Mouse (Mus musculus): Measurements from ENCODE around the gene Bicdl1.
"Not testable (repeated sequence)": the region's sequence is repeated elsewhere in the genome, so short reads cannot be mapped to it uniquely, and the experiment has no call there.

The Bicdl1 gene

DNA sequence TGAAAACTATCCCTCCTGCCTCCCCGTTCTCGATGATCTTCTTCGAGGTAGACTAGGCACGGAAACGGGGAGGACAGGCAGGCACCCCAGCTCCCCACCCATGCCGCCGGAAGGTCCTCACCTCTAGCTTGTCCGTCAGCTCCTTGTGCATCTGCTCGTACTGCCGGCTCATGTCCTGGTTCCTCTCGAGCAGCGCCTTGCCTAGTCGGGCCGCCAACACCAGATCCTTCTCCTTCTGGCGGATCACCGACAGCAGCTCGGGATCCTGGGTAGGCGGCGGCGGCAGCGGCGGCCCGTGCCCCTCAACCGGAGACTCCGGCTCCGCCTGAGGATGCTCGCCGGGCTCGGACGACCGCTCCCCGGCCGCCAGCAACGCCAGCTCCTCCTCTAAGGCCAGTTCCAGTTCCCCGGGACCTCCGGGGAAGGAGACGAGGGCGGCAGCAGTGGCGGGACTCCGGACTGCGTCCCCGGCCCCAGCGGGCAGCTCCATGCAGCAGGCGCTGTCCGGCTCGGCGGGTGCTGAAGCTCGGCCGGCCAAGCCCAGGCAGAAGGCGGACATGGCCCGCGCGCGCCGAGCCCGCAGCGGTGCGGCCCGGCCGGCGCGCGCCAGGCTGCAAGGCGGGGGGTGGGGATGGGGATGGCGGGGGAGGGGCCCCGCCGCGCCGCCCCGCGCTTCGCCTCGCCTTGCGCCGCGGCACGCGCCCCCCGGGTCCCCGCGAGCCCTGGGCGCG is at the start of gene Bicdl1:
Bicdl1 (minus strand) TSS at position 621 of the 731 bp plus-strand sequence.
- Histone ChIP-seq H3K27me3 (ENCODE audit: control insufficient read depth, insufficient read depth, low read length, poor library complexity, severe bottlenecking) (peaks cover 2% of the 10 kb centered on the region), H3K36me3 (ENCODE audit: control insufficient read depth, insufficient read depth, low read length, poor library complexity, severe bottlenecking) (no peaks in the 10 kb centered on the region)
- DNase-seq (ENCODE audit: low read depth, low spot score) = peak; percentile 70

DNA sequence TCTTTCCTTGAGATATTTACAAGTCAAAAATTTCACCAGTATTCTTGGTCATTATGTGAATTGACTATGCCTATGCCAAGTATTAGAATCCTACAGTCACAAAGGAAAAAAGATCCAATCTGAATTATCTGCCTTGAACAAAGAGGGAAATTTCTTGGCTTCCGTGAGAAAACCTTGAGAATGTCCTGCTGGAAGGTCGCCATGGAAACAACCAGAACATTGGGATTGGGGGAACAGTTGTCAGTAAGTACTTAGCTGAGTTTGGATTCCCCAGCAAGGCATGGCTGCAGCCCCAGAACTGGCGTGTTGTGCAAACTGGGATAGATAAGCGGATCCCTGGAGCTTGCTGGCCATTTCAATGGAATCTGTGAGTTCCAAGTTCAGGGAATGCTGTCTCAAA is 45.5 kb upstream of the Bicdl1 start:
- no peak for DNase-seq (ENCODE audit: low read depth, low spot score)
- no peaks in the 10 kb centered on the region for H3K27me3 ChIP-seq (ENCODE audit: control insufficient read depth, insufficient read depth, low read length, poor library complexity, severe bottlenecking)
- H3K36me3 ChIP-seq (ENCODE audit: control insufficient read depth, insufficient read depth, low read length, poor library complexity, severe bottlenecking) = no peaks in the 10 kb centered on the region

DNA sequence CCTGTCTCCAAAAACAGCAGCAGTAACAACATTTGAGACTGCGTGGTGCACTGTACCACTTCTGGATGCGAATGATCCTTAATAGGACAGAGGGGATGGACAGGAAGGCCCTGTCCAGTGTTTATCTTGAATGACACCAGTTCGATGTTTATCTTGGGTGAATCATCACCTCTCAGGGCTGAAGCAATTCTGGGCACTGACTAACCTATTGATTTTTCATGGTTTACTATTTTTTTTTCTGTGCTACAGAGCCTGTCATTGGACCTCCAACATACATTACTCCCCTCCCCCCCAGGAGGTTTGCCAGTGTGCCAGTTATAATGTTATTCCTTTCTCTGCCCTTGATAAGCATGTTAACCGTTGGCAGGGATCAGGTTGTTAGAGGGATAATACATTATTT is 43.9 kb upstream of the Bicdl1 start:
- no peaks in the 10 kb centered on the region for H3K27me3 ChIP-seq (ENCODE audit: control insufficient read depth, insufficient read depth, low read length, poor library complexity, severe bottlenecking)
- H3K36me3 ChIP-seq (ENCODE audit: control insufficient read depth, insufficient read depth, low read length, poor library complexity, severe bottlenecking) = no peaks in the 10 kb centered on the region

DNA sequence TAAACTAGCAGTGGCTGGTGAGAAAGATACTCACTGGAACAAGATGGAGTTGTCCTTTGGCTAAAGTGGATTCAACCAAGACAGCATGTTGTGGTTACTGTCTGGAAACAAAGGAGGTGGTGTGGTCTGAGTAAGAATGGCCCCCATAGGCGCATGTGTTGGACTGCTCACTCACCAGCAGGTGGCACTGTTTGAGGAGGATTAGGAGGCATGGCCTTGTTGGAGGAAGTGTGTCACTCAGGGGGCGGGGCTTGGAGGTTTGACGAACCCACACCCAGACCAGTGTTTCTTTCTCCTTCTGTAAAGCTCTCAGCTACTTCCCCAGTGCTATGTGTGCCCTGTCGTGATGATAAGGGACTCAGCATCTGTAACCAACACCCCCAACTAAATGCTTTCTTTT is 38.6 kb upstream of the Bicdl1 start:
- H3K27me3 ChIP-seq (ENCODE audit: control insufficient read depth, insufficient read depth, low read length, poor library complexity, severe bottlenecking) = no peaks in the 10 kb centered on the region
- DNase-seq (ENCODE audit: low read depth, low spot score) = peak; percentile 2
- H3K36me3 ChIP-seq (ENCODE audit: control insufficient read depth, insufficient read depth, low read length, poor library complexity, severe bottlenecking) = no peaks in the 10 kb centered on the region

More for the DNA sequence above, 43.9 kb upstream of the Bicdl1 start:
- DNase-seq (ENCODE audit: low read depth, low spot score) = no peak

DNA sequence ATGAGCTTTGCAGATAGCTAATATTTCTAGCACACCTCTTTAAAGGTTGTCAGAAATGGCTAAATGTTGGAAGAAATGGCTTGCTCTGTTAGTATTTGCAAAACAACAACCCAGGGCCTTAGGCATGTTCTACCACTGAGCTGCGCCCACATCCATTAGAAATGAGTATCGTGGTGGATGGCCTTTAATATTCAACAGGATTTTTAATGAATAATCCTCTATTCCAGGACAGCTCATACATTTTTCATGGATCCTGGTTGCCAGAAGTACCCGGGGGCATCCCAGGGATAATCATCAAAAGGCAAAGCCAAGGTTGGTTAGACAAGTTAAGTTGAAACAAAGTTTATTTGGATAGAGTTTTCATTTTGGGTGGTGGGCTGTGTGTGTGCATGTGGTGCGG is 37.7 kb upstream of the Bicdl1 start:
- H3K36me3 ChIP-seq (ENCODE audit: control insufficient read depth, insufficient read depth, low read length, poor library complexity, severe bottlenecking) = no peaks in the 10 kb centered on the region
- DNase-seq (ENCODE audit: low read depth, low spot score) = no peak
- no peaks in the 10 kb centered on the region for H3K27me3 ChIP-seq (ENCODE audit: control insufficient read depth, insufficient read depth, low read length, poor library complexity, severe bottlenecking)

DNA sequence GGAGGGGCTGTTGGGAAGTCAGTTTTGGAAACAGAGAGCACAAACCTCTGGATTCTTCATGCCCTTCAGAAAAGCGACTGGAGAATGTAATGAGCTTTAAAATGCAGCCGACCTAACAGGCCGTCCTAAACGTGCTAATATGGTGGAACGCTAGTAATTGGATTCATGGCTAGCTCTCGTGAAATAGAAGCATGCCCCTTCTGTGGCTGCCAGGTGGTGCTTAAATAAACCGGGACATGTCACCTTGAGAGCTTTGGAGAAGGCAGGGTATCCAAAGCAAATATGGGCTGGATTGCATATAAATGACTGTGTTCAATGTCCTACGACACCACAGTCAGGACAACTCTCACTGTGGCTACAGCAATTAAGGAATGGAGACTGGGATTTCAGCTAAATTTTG is 35.4 kb upstream of the Bicdl1 start:
- Histone ChIP-seq H3K36me3 (ENCODE audit: control insufficient read depth, insufficient read depth, low read length, poor library complexity, severe bottlenecking) (no peaks in the 10 kb centered on the region), H3K27me3 (ENCODE audit: control insufficient read depth, insufficient read depth, low read length, poor library complexity, severe bottlenecking) (no peaks in the 10 kb centered on the region)
- no peak for DNase-seq (ENCODE audit: low read depth, low spot score)

DNA sequence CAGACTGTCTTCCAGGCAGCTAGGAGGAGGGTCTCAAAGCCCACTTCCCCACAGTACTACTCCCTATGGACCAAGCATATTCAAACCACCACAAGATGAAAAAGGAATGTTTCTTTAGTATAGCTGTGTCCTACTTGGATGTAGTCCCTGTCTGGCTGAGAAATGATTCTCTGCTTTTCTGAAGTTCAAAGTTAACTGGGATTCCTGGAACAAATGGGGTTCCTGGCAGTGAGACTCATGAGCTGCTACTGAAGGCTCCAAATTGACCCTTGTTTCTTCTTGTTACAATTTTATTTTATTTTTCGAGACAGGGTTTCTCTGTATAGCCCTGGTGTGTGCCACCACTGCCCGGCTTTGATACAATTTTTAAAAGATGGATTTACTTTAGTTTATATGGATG is 32.6 kb upstream of the Bicdl1 start:
- no peaks in the 10 kb centered on the region for H3K27me3 ChIP-seq (ENCODE audit: control insufficient read depth, insufficient read depth, low read length, poor library complexity, severe bottlenecking)
- H3K36me3 ChIP-seq (ENCODE audit: control insufficient read depth, insufficient read depth, low read length, poor library complexity, severe bottlenecking) = no peaks in the 10 kb centered on the region
- DNase-seq (ENCODE audit: low read depth, low spot score) = no peak

DNA sequence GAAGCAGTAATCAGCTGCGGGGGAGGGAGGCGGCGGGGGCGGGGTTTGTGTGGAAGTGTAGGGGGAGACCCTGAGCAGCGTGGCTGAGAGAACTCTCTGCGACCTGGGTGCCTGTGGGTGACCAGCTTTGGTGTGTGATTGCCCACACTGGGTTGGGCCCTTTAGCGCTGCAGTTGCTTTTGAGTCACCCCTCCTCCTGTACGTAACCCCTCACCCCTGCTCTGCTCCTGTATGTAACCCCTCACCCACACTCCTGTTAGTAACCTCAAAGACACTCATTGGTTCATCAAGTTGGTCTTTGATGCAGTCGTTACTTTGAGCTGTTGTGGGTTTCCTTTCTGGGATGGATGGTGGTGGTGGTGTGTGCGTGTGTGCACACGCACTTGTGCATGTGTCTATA is 29.5 kb upstream of the Bicdl1 start:
- DNase-seq (ENCODE audit: low read depth, low spot score) = no peak
- H3K36me3 ChIP-seq (ENCODE audit: control insufficient read depth, insufficient read depth, low read length, poor library complexity, severe bottlenecking) = no peaks in the 10 kb centered on the region
- H3K27me3 ChIP-seq (ENCODE audit: control insufficient read depth, insufficient read depth, low read length, poor library complexity, severe bottlenecking) = no peaks in the 10 kb centered on the region

DNA sequence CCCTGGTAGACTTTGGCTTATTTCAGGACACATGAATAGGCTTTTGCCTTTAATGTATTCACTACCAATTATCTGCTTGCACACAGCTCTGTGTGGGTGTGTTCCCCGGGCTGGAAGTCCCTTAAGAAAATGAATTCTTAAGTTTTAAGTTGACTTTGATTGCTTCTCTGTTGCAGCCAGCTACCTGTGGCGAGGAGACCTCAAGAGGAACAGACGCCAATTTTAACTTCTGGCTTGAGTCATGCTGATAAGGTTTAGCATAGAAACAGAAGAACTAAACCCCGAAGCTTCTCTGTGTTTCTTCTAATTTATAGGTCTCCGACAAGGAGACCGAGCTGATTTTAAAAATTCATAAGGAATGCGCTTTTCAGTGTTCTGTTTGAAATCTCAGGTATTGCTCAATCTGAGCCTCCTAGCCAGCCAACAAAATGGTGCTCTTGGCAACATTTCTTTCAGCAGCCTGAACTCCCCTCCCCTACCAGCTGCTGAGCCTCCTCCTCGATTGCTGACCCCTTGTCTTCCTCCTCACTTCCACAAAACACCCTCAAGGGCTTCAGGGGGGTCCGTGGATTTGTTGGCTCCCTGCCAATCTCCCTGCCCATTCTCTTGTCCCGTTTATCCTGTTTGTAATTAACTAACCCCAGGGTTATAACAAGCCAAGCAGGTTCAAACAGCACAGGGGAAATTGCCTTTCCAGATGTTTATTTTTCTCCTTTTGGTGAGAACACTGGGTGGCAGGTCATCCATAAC is 27.2 kb upstream of the Bicdl1 start:
- DNase-seq (ENCODE audit: low read depth, low spot score) = no peak
- H3K27me3 ChIP-seq (ENCODE audit: control insufficient read depth, insufficient read depth, low read length, poor library complexity, severe bottlenecking) = no peaks in the 10 kb centered on the region
- H3K36me3 ChIP-seq (ENCODE audit: control insufficient read depth, insufficient read depth, low read length, poor library complexity, severe bottlenecking) = no peaks in the 10 kb centered on the region

DNA sequence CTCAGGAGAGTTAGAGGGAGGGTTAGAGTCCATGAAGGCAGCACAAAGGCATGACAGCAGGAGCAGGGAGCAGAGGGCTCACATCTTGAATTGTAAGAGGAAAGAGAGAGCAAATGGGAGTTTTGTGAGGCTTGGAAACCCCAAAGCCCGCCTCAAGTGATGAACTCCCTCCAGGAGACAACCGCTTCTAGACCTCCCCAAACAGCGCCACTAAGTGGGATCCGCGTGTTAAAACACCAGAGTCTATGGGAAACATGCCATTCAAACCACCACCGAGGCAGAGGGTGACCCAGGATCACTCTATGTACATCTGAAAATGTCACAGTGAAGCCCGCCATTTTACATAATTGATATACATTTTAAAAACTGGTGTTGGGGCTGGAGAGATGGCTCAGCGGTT is 26.1 kb upstream of the Bicdl1 start:
- DNase-seq (ENCODE audit: low read depth, low spot score) = no peak
- Histone ChIP-seq H3K36me3 (ENCODE audit: control insufficient read depth, insufficient read depth, low read length, poor library complexity, severe bottlenecking) (no peaks in the 10 kb centered on the region), H3K27me3 (ENCODE audit: control insufficient read depth, insufficient read depth, low read length, poor library complexity, severe bottlenecking) (no peaks in the 10 kb centered on the region)

DNA sequence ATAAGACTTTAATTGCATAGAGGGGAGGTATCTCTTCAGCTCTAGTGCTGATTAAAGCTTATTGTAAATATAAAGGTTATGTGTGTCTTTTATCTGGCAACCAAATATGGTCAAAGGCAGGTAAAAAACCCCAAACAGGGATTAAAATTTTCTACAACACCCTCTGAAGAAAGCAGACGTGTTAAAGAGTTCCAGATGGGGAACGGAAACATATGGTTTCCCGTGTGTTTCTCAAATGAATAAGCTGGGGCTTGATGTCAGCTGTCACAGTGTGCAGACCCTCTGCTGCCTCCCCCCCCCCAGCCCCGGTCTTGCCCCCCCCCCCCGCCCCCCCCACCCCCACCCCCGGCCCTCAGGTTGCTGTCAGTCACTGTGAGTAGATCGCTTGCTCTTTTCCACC is 24.1 kb upstream of the Bicdl1 start:
- no peak for DNase-seq (ENCODE audit: low read depth, low spot score)
- Histone ChIP-seq H3K27me3 (ENCODE audit: control insufficient read depth, insufficient read depth, low read length, poor library complexity, severe bottlenecking) (no peaks in the 10 kb centered on the region), H3K36me3 (ENCODE audit: control insufficient read depth, insufficient read depth, low read length, poor library complexity, severe bottlenecking) (no peaks in the 10 kb centered on the region)

DNA sequence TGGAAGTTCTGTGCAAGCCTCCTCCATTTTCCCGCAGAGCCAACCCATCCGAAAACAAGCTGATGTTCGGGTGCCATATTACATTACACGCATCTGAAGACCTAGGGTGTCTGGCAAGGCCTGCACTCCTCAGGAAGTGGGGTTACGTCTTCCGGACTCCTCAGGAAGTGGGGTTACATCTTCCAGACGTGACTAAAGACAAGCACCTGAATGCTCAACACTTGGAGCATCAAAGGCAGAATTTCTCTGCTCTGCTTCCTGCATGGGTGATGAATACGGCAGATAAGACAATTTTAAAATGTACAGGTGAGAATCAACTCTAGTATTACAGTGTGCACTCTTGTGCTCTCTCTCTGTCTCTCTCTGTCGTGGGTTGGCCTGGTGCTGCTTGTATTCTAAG is 23.4 kb upstream of the Bicdl1 start:
- H3K27me3 ChIP-seq (ENCODE audit: control insufficient read depth, insufficient read depth, low read length, poor library complexity, severe bottlenecking) = no peaks in the 10 kb centered on the region
- no peaks in the 10 kb centered on the region for H3K36me3 ChIP-seq (ENCODE audit: control insufficient read depth, insufficient read depth, low read length, poor library complexity, severe bottlenecking)
- no peak for DNase-seq (ENCODE audit: low read depth, low spot score)

DNA sequence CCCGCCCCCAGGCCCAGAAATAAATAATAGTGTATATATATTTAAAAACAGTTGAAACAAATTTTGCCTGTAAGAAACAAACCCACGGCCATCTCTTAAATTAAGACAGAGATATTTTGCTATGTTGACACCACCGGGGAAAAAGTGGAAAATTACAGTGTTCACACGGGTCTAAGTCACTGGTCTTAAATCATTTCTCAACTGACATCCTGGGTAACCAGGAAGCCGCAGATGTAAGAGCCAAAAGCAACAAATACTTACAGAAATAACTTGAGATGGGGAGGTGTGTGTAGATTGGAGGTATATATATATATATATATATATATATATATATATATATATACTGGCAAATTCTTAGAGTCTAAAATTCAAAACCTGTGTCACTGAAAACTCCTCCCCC is 21.5 kb upstream of the Bicdl1 start:
- no peak for DNase-seq (ENCODE audit: low read depth, low spot score)
- no peaks in the 10 kb centered on the region for H3K27me3 ChIP-seq (ENCODE audit: control insufficient read depth, insufficient read depth, low read length, poor library complexity, severe bottlenecking)
- no peaks in the 10 kb centered on the region for H3K36me3 ChIP-seq (ENCODE audit: control insufficient read depth, insufficient read depth, low read length, poor library complexity, severe bottlenecking)

DNA sequence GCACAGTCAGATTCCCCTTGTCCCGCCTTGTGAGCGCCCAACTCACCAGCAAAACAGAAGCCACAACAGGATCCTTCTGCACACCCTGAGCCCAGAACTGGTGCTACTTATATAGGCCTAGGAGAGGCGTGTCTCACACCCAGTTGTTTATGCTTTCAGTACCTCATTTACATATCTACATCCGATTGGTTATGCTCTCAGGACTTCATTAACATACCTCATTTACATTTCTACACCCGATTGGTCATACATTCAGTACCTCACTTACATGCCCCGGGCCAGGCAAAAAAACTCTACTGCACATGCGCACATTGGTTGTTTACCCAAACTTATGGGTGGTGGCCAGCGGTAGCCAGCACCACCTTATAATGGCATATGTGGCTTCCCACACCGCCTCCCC is 20.5 kb upstream of the Bicdl1 start:
- not testable (repeated sequence) for DNase-seq (ENCODE audit: low read depth, low spot score); H3K36me3 ChIP-seq (ENCODE audit: control insufficient read depth, insufficient read depth, low read length, poor library complexity, severe bottlenecking); H3K27me3 ChIP-seq (ENCODE audit: control insufficient read depth, insufficient read depth, low read length, poor library complexity, severe bottlenecking)

DNA sequence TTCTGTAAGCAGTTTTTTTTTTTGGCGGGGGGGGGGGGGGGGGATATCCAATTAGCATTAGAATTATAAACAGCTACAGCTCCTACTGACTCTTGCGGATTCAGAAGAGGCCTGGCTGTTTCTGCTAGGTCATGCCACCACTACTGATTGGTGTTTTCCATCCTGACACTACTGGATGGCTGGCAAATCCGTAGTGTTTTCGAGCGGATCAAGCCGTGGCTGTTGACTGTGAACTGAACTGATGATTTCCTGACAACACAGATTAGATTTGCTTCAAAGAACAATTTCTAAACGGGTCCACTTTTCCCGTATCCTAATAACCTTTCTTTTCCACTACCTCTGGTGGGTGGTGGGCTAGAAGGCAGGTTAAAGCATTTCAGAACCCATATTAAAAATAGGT is 16.9 kb upstream of the Bicdl1 start:
- H3K36me3 ChIP-seq (ENCODE audit: control insufficient read depth, insufficient read depth, low read length, poor library complexity, severe bottlenecking) = no peaks in the 10 kb centered on the region
- H3K27me3 ChIP-seq (ENCODE audit: control insufficient read depth, insufficient read depth, low read length, poor library complexity, severe bottlenecking) = no peaks in the 10 kb centered on the region
- no peak for DNase-seq (ENCODE audit: low read depth, low spot score)
